Mouse (Mus musculus) stomach, embryonic 14.5 days (tissue): ENCODE results near the gene Zfp605. TPM values are rescaled to one million over a fixed set of nuclear protein-coding genes. Genes with fewer than 3 reads are reported as not detected.
"Not testable (repeated sequence)": the region's sequence is repeated elsewhere in the genome, so short reads cannot be mapped to it uniquely, and the experiment has no call there.

ENCODE experiments used
- ATAC-seq: fragments of 200-750 bp; cut with Nextera tagmentation; 2 replicates; pipeline ENCODE4 v1.8.0; 2017; ENCODE audit warnings: low read depth, moderate TSS enrichment; ENCODE audit not compliant: insufficient number of reproducible peaks, insufficient read depth, low FRiP score
- H3K27ac ChIP-seq: fragments of 300-500 bp; sonication (generic); 2 replicates; pipeline ENCODE4 v1.5.1; 2014; ENCODE audit warnings: mild to moderate bottlenecking, low read length, moderate library complexity, mixed read lengths
- H3K27me3 ChIP-seq: fragments of 300-500 bp; sonication (generic); 2 replicates; pipeline ENCODE4 v1.6.1; 2014; ENCODE audit warnings: low read length, control low read depth, mixed read lengths; ENCODE audit not compliant: control insufficient read depth, insufficient read depth
- H3K36me3 ChIP-seq: fragments of 300-500 bp; sonication (generic); 2 replicates; pipeline ENCODE4 v1.6.1; 2014; ENCODE audit warnings: mild to moderate bottlenecking, control low read depth, low read length, moderate library complexity, mixed read lengths; ENCODE audit not compliant: control insufficient read depth, insufficient read depth
- H3K4me1 ChIP-seq: fragments of 300-500 bp; sonication (generic); 2 replicates; pipeline ENCODE4 v1.6.1; 2014; ENCODE audit warnings: low read length, control low read depth, mixed read lengths; ENCODE audit not compliant: control insufficient read depth, insufficient read depth
- H3K4me2 ChIP-seq: fragments of 300-500 bp; sonication (generic); replicated peaks from 2 replicates; pipeline ENCODE4 v1.6.1; 2014; ENCODE audit warnings: low read depth, low read length, control low read depth
- H3K4me3 ChIP-seq: fragments of 300-500 bp; sonication (generic); 2 replicates; pipeline ENCODE4 v1.5.1; 2014; ENCODE audit warnings: low read depth, low read length, control low read depth
- H3K9ac ChIP-seq: fragments of 300-500 bp; sonication (generic); replicated peaks from 2 replicates; pipeline ENCODE4 v1.6.1; 2014; ENCODE audit warnings: low read depth, mild to moderate bottlenecking, control low read depth, low read length, moderate library complexity, mixed read lengths
- H3K9me3 ChIP-seq: fragments of 300-500 bp; sonication (generic); 2 replicates; pipeline ENCODE4 v1.6.1; 2016; ENCODE audit warnings: low read depth, low read length, control low read depth; ENCODE audit not compliant: control insufficient read depth
- WGBS: fragments of 180-500 bp; shearing (Covaris S2); extraction: QIAGEN DNeasy Blood & Tissue Kit; methylation state at CpG from one replicate; pipeline ENCODE4 v1.1.7; 2014; 5-methylcytosine and 5-hydroxymethylcytosine counted together
- polyA plus RNA-seq: library from polyadenylated mRNA; unstranded; fragments of >200 nt; fragmentation: Nextera tagmentation; extraction: Ambion mirVana; gene quantifications from 2 replicates; pipeline ENCODE4 v1.2.1, GENCODE M21; 2014

The Zfp605 gene
- 4.0 and 5.8 TPM in 2 replicates for polyA plus RNA-seq

GRCm38 (mm10) chr5:110109991-110110441 is at the start of gene Zfp605:
Gene Zfp605, plus strand, starts transcription at chr5:110110092.
- H3K27me3 ChIP-seq: no peaks in the 10 kb centered on the region
- under 1% methylated on average over 12 of the region's 12 CpGs for WGBS
- peaks cover 9% of the 10 kb centered on the region; the same call in 1 of the 2 replicates for H3K4me1 ChIP-seq
- peak within 1 kb of the TSS; percentile 82 for H3K4me2 ChIP-seq
- H3K4me3 ChIP-seq: peak within 1 kb of the TSS; percentile 42
- H3K27ac ChIP-seq: peak within 1 kb of the TSS; percentile 46; the same call in 1 of the 2 replicates
- H3K9me3 ChIP-seq: peaks cover under 1% of the 10 kb centered on the region; the same call in 1 of the 2 replicates
- ATAC-seq: peak; percentile 30
- peak within 1 kb of the TSS; percentile 38 for H3K9ac ChIP-seq
- H3K36me3 ChIP-seq: peaks cover 18% of the 10 kb centered on the region

GRCm38 (mm10) chr5:110072413-110072812 is 37.5 kb upstream of the Zfp605 start, which contains the start of gene Gm17655:
Gene Gm17655, minus strand, starts transcription at chr5:110072513.
- H3K27me3 ChIP-seq, H3K9ac ChIP-seq, H3K4me1 ChIP-seq, H3K36me3 ChIP-seq, ATAC-seq, H3K4me2 ChIP-seq, H3K4me3 ChIP-seq, H3K27ac ChIP-seq: not testable (repeated sequence)
- WGBS: 86% methylated on average over 2 of the region's 2 CpGs
- peaks cover 16% of the 10 kb centered on the region for H3K9me3 ChIP-seq

GRCm38 (mm10) chr5:110082961-110083360 is 26.9 kb upstream of the Zfp605 start:
- H3K27me3 ChIP-seq: no peaks in the 10 kb centered on the region
- whole genome bisulfite sequencing: 80% methylated on average over 4 of the region's 4 CpGs
- peaks cover 14% of the 10 kb centered on the region for H3K9me3 ChIP-seq
- H3K9ac ChIP-seq: no peak overlapping the region
- no peak overlapping the region for H3K4me3 ChIP-seq
- no peak overlapping the region for H3K4me2 ChIP-seq
- ATAC-seq: no peak
- H3K4me1 ChIP-seq: no peaks in the 10 kb centered on the region
- H3K27ac ChIP-seq: no peak overlapping the region
- no peaks in the 10 kb centered on the region for H3K36me3 ChIP-seq

- H3K27ac ChIP-seq: no peak overlapping the region
- H3K4me1 ChIP-seq: no peaks in the 10 kb centered on the region
- no peak overlapping the region for H3K4me2 ChIP-seq
- no peaks in the 10 kb centered on the region for H3K36me3 ChIP-seq
- no peak overlapping the region for H3K4me3 ChIP-seq
- no peak for ATAC-seq
- H3K27me3 ChIP-seq: no peaks in the 10 kb centered on the region
- no peak overlapping the region for H3K9ac ChIP-seq
- WGBS: 30% methylated on average over 14 of the region's 14 CpGs
- H3K9me3 ChIP-seq: peaks cover 3% of the 10 kb centered on the region; the same call in 1 of the 2 replicates
Measured at GRCm38 (mm10) chr5:110086161-110086866, 23.6 kb upstream of the Zfp605 start.

- Histone ChIP-seq H3K27me3 (no peaks in the 10 kb centered on the region), H3K9me3 (no peaks in the 10 kb centered on the region), H3K4me3 (no peak overlapping the region), H3K27ac (no peak overlapping the region), H3K9ac (no peak overlapping the region), H3K36me3 (no peaks in the 10 kb centered on the region), H3K4me2 (no peak overlapping the region), H3K4me1 (no peaks in the 10 kb centered on the region)
- ATAC-seq: no peak
- WGBS: 62% methylated on average over 2 of the region's 2 CpGs
Measured at GRCm38 (mm10) chr5:110091546-110091945, 18.3 kb upstream of the Zfp605 start.

GRCm38 (mm10) chr5:110094030-110094846 is 15.7 kb upstream of the Zfp605 start, which contains the start of gene Gm35315:
Gene Gm35315, minus strand, starts transcription at chr5:110094420.
- Histone ChIP-seq H3K4me1 (no peaks in the 10 kb centered on the region), H3K36me3 (no peaks in the 10 kb centered on the region), H3K27me3 (no peaks in the 10 kb centered on the region), H3K9me3 (no peaks in the 10 kb centered on the region), H3K4me3 (peak within 1 kb of the TSS; percentile 45), H3K9ac (peak within 1 kb of the TSS; percentile 36; the same call in 1 of the 2 replicates), H3K4me2 (peak within 1 kb of the TSS; percentile 60), H3K27ac (peak within 1 kb of the TSS; percentile 52; the same call in 1 of the 2 replicates)
- 1% methylated on average over 25 of the region's 25 CpGs for WGBS
- ATAC-seq: peak; percentile 98

GRCm38 (mm10) chr5:110094847-110095213 is 15.1 kb upstream of the Zfp605 start:
- 7% methylated on average over 4 of the region's 4 CpGs for WGBS
- ATAC-seq: peak; percentile 11; the same call in 1 of the 2 replicates

GRCm38 (mm10) chr5:110098991-110099477 is 10.9 kb upstream of the Zfp605 start:
- H3K27ac ChIP-seq: no peak overlapping the region
- H3K9me3 ChIP-seq: no peaks in the 10 kb centered on the region; the same call in 1 of the 2 replicates
- H3K4me2 ChIP-seq: no peak overlapping the region
- peaks cover 12% of the 10 kb centered on the region for H3K36me3 ChIP-seq
- H3K4me1 ChIP-seq: peaks cover 15% of the 10 kb centered on the region
- no peak overlapping the region for H3K9ac ChIP-seq
- ATAC-seq: no peak
- H3K4me3 ChIP-seq: no peak overlapping the region
- 39% methylated on average over 1 of the region's 1 CpGs for WGBS
- no peaks in the 10 kb centered on the region for H3K27me3 ChIP-seq

More at GRCm38 (mm10) chr5:110094847-110095213, 15.1 kb upstream of the Zfp605 start:
- Histone ChIP-seq H3K4me3 (peak overlapping the region; percentile 45), H3K36me3 (no peaks in the 10 kb centered on the region), H3K9me3 (no peaks in the 10 kb centered on the region), H3K27me3 (no peaks in the 10 kb centered on the region), H3K27ac (no peak overlapping the region), H3K4me2 (peak overlapping the region; percentile 60), H3K9ac (peak overlapping the region; percentile 36; the same call in 1 of the 2 replicates), H3K4me1 (no peaks in the 10 kb centered on the region)
